Mouse (Mus musculus) mouse embryonic stem cell (cell line): Measurements from ENCODE around the gene Adcy3.
"Not testable (repeated sequence)": the region's sequence is repeated elsewhere in the genome, so short reads cannot be mapped to it uniquely, and the experiment has no call there.

ENCODE experiments used
- in situ Hi-C, 2 experiments: fragments of 300-500 bp; cut with MboI; formaldehyde crosslinking; loops; 1 replicate in 1 of 2; 3 replicates in 1 of 2; pipeline ENCODE4 v1.14.3; 2019 to 2020; ENCODE audit warnings: low sequenced_read_pairs in 2 of 2, low pct_unique_long_range_greater_than_20kb in 1 of 2, mixed read lengths in 1 of 2; ENCODE audit not compliant: unreplicated experiment in 1 of 2

Adcy3 gene

GRCm38 (mm10) chr12:4212908-4213307 is 80.0 kb downstream of the Adcy3 start:
- in situ Hi-C loops, result no loop called here

- in situ Hi-C loops, result no loop called here
These were observed 97.3 kb downstream of the Adcy3 start for GRCm38 (mm10) chr12:4230156-4230555.

GRCm38 (mm10) chr12:4232777-4233176 is 99.9 kb downstream of the Adcy3 start:
- in situ Hi-C loops, result no loop called here

DNA sequence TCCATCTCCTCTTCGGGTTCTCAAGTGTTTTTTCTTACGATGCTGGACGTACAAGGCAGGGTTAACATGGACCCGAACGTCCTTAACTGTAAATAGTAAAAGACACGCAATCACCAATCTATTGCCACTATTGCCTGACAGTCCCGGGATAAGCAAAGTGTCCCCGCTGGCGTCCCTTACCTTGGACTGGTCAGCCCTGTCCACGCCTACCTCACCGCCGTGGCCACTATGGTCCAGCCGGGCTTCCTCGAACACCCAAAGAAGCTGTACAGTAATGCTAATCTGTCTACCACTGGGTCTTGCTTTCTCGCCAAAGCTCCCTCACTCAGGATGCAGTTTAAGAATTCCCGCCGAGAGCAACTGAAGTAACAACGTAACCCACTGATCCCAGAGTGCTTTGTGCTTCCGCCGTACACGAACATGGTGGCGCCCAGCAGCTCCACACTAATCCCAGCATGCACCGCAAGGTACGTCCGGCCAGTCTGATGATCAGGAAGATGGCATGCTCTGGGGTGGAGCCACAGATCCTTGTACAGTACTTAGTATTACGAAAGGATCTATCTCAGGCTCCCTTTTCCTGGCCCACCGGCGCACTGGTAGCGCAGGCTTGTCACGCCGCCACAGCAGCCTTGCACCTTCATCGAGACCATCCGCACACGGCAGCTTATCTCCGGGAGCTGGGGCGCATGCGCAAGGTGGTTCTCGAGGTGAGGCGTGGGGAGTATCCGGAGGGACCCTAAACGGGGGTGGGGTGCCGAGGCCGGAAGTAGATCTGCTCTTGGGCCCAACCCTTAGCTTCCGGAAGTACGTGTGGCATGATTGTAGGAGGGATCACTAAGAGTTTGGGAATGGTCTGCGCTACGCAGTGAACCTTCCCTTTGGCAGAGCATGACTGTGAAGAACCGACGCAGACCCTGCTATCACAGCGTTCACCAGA is 100.9 kb downstream of the Adcy3 start, which contains the start of the genes Ptrhd1 and Cenpo:
Gene Ptrhd1 (plus strand): TSS at position 456 of the 937 bp plus-strand sequence.
Gene Cenpo (minus strand): TSS at position 723 of the 937 bp plus-strand sequence.
- in situ Hi-C loops, result no loop called here

DNA sequence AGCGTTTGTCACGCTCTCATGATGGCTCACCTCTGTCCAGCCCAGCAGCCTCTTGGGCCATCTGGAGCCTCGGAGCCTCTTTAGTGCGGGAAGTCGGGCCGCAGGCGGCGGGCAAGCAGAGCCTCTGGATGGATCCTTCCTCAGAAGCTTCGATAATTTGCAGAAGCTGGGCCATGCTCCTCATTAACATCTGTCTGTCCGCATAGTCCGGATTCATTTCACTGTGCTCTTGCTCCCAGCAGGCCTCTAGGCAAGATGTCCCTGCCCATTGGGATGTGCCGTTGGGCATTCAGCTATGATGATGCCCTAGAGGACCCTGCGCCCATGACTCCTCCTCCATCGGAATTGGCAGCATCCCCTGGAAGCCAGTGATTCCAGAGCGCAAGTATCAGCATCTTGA is 104.6 kb downstream of the Adcy3 start:
- in situ Hi-C loops, result no loop called here

- in situ Hi-C loops, result not testable (repeated sequence)
These were observed 107.4 kb downstream of the Adcy3 start for GRCm38 (mm10) chr12:4240281-4240680.

DNA sequence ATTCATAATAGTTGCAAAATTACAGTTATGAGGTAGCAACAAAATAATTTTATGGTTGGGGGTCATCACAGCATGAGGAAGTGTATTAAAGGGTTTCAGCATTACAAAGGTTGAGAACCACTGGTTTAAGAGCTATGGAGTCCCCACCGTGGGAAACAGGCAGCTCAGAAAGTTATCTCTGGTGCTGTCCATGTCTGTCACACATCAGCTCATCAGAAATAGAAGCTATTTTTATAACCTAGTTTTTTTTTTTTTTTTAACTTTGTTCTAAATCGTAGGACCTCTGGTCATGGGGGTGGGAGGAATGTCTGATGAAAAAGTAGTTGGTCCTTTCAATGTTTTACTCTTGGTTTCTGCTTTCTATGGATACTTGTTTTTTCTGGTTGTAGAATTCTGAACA is 110.9 kb downstream of the Adcy3 start:
- in situ Hi-C loops, result no loop called here

- in situ Hi-C loops, result no loop called here
These were observed 112.8 kb downstream of the Adcy3 start for GRCm38 (mm10) chr12:4245742-4246141.

GRCm38 (mm10) chr12:4249786-4250185 is 116.9 kb downstream of the Adcy3 start:
- in situ Hi-C loops, result no loop called here

DNA sequence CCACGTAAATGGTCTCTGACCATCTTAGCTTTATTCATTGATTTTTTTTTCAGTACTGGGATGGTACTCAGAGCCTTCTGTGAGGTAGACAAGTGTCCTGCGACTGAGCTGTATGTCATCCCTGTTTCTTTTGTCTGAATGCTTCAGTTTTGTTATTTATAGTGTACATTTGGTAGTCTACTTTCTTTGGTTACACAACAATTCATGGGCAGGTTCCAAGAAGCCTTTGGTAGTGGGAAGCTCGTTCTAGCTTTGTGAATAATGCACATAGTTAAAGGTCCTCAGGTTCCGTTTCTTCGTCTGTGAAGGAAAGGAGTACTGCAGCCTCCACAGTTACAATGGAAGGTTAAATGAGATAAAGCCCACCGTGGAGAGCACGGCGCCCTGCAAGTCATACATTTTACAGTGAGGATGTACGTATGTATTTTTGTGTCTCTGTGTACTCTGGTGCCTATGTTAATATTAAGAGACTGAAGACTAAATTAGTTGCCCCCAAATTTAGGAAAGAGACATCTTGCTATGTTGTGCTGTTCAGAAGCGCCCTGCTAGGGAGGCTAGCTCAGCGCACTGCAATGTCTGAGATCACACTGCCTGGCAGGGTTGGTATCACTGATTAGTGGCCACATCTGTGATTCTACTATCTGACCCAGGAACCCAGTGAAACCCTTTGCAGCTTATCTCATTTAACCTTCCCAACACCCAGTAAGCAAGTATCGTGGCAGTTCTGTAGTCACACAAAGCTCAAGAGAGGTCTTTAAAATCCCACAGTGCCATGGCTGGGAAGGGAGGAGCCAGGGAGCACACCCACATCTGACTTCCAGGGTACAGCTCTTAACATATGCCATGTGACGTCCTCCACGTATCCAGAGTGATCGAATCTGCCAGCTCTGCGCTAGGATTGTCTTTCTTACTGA is 120.1 kb downstream of the Adcy3 start:
- in situ Hi-C loops, result no loop called here
